Mouse (Mus musculus) hindbrain, embryonic 12.5 days (tissue): ENCODE measurements around the gene Fshr. TPM values are rescaled to one million over a fixed set of nuclear protein-coding genes. Genes with fewer than 3 reads are reported as not detected.

Source experiments
- ATAC-seq: fragments of 200-750 bp; cut with Nextera tagmentation; 2 replicates; pipeline ENCODE4 v1.8.0; 2017; ENCODE audit warnings: moderate TSS enrichment; ENCODE audit not compliant: low FRiP score
- H3K27ac ChIP-seq: fragments of 300-500 bp; sonication (generic); 2 replicates; pipeline ENCODE4 v1.5.1; 2016; ENCODE audit warnings: mild to moderate bottlenecking
- H3K27me3 ChIP-seq: fragments of 300-500 bp; sonication (generic); 2 replicates; pipeline ENCODE4 v1.6.1; 2016; ENCODE audit warnings: mild to moderate bottlenecking
- H3K36me3 ChIP-seq: fragments of 300-500 bp; sonication (generic); 2 replicates; pipeline ENCODE4 v1.6.1; 2016; ENCODE audit warnings: mild to moderate bottlenecking
- H3K4me1 ChIP-seq: fragments of 300-500 bp; sonication (generic); 2 replicates; pipeline ENCODE4 v1.6.1; 2016
- H3K4me2 ChIP-seq: fragments of 300-500 bp; sonication (generic); replicated peaks from 2 replicates; pipeline ENCODE4 v1.6.1; 2016; ENCODE audit warnings: mild to moderate bottlenecking
- H3K4me3 ChIP-seq: fragments of 300-500 bp; sonication (generic); 2 replicates; pipeline ENCODE4 v1.5.1; 2016; ENCODE audit warnings: mild to moderate bottlenecking
- H3K9ac ChIP-seq: fragments of 300-500 bp; sonication (generic); 2 replicates; pipeline ENCODE4 v1.6.1; 2016; ENCODE audit warnings: mild to moderate bottlenecking, moderate library complexity
- H3K9me3 ChIP-seq: fragments of 300-500 bp; sonication (generic); replicated peaks from 2 replicates; pipeline ENCODE4 v1.6.1; 2016; ENCODE audit warnings: mild to moderate bottlenecking
- whole genome bisulfite sequencing: fragments of 180-500 bp; shearing (Covaris S2); methylation state at CpG from one replicate; pipeline ENCODE4 v1.1.7; 2016; 5-methylcytosine and 5-hydroxymethylcytosine counted together
- polyA plus RNA-seq: library from polyadenylated mRNA; unstranded; fragments of >200 nt; fragmentation: Nextera tagmentation; extraction: Ambion mirVana; gene quantifications from 2 replicates; pipeline ENCODE4 v1.2.1, GENCODE M21; 2016

Fshr gene
- polyA plus RNA-seq, 1 experiment from 2014 or later, result not detected

DNA sequence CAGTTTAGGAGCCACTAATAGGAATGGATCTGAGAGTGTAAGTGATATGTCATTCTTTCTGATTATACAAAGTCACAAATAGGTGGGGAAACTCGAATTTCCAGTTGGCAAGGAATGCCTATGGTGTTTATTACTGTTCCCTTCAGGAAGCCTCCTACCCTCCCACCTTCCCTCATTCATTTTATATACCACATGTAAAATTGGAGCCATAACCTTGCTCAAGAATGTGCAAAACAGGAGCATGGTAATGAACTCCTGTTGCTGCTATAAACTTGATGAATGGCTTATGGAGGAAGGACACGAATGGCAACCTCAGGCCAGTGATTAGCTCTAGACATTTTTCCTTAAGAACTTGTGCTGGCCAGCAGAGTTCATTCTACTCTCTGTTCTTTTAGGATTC lies 117.6 kb downstream of the Fshr start:
- H3K9me3 ChIP-seq, result no peaks in the 10 kb centered on the region
- H3K27me3 ChIP-seq, result no peaks in the 10 kb centered on the region
- H3K27ac ChIP-seq, result no peak overlapping the region
- no peak for ATAC-seq
- no peak overlapping the region for H3K4me3 ChIP-seq
- H3K4me2 ChIP-seq, result no peak overlapping the region
- H3K36me3 ChIP-seq, result no peaks in the 10 kb centered on the region
- WGBS, result 54% methylated on average over 2 of the region's 2 CpGs
- no peak overlapping the region for H3K9ac ChIP-seq
- no peaks in the 10 kb centered on the region for H3K4me1 ChIP-seq

DNA sequence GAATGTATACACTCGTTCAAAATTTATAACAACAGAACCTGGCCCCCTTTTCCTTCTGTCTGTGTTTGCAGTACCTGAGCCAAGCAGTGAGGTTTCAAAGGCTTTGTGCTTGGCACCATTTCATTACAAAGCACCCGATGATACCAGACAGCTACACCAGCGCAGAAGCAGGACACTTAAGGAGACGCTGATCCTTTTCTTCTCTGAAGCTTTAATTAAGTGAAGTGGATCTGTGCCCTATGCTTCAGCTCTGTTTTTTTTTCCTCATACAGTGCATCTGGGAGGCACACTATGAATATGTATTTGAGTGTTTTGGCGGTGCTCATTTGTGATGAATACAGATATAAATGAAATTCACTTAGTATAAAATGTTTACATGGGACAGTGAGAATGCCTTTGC lies 120.8 kb downstream of the Fshr start:
- ATAC-seq, result no peak
- no peak overlapping the region for H3K4me2 ChIP-seq
- H3K36me3 ChIP-seq, result no peaks in the 10 kb centered on the region
- H3K27me3 ChIP-seq, result no peaks in the 10 kb centered on the region
- 84% methylated on average over 5 of the region's 5 CpGs for WGBS
- no peaks in the 10 kb centered on the region for H3K4me1 ChIP-seq
- no peak overlapping the region for H3K9ac ChIP-seq
- H3K27ac ChIP-seq, result no peak overlapping the region
- no peak overlapping the region for H3K4me3 ChIP-seq
- no peaks in the 10 kb centered on the region for H3K9me3 ChIP-seq

DNA sequence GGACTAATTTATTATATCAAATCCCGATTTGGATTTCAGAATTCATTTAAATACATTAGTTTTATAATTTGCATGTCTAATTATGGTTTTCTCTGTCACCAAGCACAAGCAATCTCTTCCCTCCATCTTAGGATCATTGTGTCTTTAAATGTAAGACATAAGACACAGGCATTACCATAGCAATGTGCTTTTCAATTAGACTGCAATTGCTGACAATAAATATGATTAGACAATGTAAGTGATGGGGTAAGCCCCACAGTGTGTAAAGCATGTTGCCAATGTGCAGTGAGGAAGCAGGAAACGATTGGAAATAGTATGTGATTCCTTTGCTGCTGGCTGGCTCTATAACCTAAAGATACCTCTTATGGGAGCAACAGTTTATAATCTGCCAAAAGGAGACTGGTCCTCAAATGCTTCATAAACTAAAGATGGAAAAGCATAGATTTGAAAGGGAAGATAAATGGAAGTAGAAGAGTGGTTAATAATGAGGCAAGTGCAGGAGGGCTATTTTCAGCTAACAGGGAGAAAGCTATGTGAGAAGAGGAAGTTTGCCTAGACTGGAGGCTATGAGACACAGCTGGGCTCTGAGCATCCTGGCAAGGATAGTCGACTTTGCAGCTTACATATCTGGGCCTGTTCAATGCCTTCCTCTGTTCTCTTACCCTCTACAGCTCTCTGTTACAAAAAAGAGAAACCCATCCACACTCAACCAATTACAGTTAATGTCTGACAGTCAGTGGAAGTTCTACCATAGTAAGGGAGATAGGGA lies 136.0 kb downstream of the Fshr start:
- Histone ChIP-seq H3K27ac (no peak overlapping the region), H3K36me3 (no peaks in the 10 kb centered on the region), H3K9ac (no peak overlapping the region), H3K4me1 (no peaks in the 10 kb centered on the region; the same call in 1 of the 2 replicates), H3K4me3 (no peak overlapping the region), H3K9me3 (no peaks in the 10 kb centered on the region), H3K27me3 (no peaks in the 10 kb centered on the region), H3K4me2 (no peak overlapping the region)
- ATAC-seq, result no peak
- 76% methylated on average over 3 of the region's 3 CpGs for WGBS

DNA sequence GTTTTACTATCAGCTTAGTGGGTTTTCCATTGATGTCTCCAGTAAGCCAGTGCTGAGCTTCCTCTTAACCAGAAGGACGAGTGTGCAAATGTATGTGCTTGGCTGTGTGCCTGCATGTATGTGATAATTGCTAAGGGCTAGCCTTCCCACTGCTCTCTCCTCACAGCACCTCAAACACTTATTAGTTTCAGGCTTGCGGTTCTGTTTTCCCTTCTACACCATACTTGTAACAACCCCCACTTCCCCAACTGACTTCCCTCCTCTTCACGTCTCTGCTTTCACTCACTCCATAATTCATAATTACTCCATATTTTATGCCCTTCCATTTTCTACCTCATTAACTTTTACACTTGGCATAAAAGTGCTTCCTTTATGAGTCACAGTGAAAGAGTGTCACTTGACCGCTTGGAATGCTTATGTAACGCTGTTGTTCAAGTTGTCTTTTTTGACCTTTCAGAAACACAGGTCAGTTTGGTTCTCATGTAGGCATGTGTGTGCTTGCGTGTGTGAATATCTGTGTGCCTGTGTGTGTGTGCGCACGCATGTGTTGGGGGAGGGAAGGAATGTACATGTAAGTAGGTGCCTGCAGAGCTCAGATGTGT lies 138.0 kb downstream of the Fshr start:
- Histone ChIP-seq H3K9me3 (no peaks in the 10 kb centered on the region), H3K36me3 (no peaks in the 10 kb centered on the region), H3K4me2 (no peak overlapping the region), H3K27me3 (no peaks in the 10 kb centered on the region), H3K27ac (no peak overlapping the region), H3K4me1 (no peaks in the 10 kb centered on the region; the same call in 1 of the 2 replicates), H3K4me3 (no peak overlapping the region), H3K9ac (no peak overlapping the region)
- 86% methylated on average over 8 of the region's 8 CpGs for WGBS
- no peak for ATAC-seq

DNA sequence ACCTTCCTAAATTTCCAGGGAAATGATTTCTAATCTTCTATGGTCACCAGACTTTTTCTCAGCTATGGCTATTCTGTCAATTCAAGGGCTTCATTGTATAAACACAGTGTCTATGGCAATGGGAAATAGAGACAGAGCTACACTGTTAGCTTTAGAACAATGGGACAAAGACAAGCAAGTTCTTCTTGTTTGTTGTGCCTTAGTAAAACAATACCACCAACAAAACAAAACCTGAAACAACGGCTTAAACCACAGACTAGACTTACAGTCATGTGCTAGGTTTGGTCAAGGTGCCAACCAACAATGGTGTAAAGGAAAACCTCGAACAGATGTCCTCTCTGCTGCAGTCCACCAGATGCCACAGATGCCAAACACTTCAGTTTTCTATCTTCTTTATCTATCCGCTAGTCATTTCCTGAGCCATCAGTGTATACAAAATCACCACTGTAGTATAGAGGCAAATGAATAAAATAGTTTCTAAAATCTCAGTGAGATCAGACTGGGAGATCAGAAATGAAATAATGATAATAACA lies 149.4 kb downstream of the Fshr start:
- no peak for ATAC-seq
- WGBS, result 80% methylated on average over 3 of the region's 3 CpGs
- H3K27ac ChIP-seq, result no peak overlapping the region
- H3K9ac ChIP-seq, result no peak overlapping the region
- H3K4me3 ChIP-seq, result no peak overlapping the region
- no peaks in the 10 kb centered on the region for H3K9me3 ChIP-seq
- no peaks in the 10 kb centered on the region for H3K36me3 ChIP-seq
- no peaks in the 10 kb centered on the region for H3K27me3 ChIP-seq
- H3K4me2 ChIP-seq, result no peak overlapping the region
- H3K4me1 ChIP-seq, result no peaks in the 10 kb centered on the region

DNA sequence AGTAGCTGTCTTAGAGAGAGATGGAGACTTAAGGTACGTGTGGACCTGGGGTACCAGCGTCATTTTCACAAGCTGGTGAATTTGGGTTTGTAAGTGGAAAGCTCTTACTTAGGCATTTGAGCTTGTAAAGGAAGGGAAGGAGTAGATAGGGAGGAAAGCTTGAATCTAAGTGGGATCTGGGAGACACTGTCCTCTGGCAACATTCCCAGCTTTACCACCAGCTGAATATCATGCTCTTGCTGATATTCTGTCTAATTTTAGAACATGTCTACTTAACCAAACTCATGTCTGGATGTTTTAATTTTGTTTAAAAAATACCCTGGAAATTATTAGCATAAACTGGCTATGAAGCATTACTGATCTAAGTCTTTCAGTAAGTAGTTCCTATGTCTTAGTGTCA lies 151.4 kb downstream of the Fshr start:
- ATAC-seq, result no peak
- WGBS, result 88% methylated on average over 2 of the region's 2 CpGs
- no peaks in the 10 kb centered on the region for H3K4me1 ChIP-seq
- no peak overlapping the region for H3K27ac ChIP-seq
- H3K4me3 ChIP-seq, result no peak overlapping the region
- no peak overlapping the region for H3K9ac ChIP-seq
- no peaks in the 10 kb centered on the region for H3K9me3 ChIP-seq
- H3K4me2 ChIP-seq, result no peak overlapping the region
- H3K27me3 ChIP-seq, result no peaks in the 10 kb centered on the region
- H3K36me3 ChIP-seq, result no peaks in the 10 kb centered on the region

DNA sequence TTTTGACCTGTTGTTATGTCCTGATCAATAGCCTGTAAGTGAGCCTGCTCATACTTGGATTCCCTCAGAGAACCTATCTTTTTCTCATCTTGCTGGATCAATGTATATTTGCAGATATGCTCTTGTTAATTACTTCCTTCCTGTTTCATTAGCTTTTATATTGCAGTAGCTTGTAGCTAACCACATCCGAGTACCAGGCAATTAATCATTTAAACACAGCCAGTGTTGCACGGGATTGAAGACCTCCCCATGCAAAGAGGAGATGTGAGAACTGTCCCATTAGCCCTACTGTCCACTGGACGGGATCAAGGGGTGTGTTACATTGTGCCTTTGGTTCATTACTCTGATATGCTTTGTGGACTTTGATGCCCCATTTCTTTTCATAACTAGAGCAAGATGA lies 154.5 kb downstream of the Fshr start:
- H3K9me3 ChIP-seq, result no peaks in the 10 kb centered on the region
- no peak overlapping the region for H3K27ac ChIP-seq
- no peak overlapping the region for H3K4me3 ChIP-seq
- no peak for ATAC-seq
- H3K36me3 ChIP-seq, result no peaks in the 10 kb centered on the region
- H3K27me3 ChIP-seq, result no peaks in the 10 kb centered on the region
- no peak overlapping the region for H3K4me2 ChIP-seq
- 68% methylated on average over 3 of the region's 3 CpGs for WGBS
- no peaks in the 10 kb centered on the region for H3K4me1 ChIP-seq
- no peak overlapping the region for H3K9ac ChIP-seq

DNA sequence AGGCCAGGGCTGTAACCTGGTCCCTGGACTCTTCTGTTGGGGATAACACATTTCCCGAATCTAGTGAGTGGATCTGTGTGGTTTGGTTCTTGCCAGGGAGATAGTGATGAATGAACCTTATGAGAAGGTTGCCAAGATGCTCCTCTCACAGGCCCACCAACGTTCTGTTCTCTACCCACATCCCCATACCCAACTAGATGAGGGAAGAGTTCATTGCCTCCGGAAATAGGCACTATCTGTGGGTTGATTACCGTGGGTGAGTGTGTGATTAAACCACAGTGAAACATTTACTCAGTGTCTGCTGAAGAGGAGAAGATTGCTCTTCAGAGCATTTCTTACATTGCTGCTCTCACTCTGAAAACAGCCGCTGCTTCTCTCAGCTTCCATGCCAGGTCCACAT lies 163.8 kb downstream of the Fshr start:
- Histone ChIP-seq H3K36me3 (no peaks in the 10 kb centered on the region), H3K4me3 (no peak overlapping the region), H3K9me3 (no peaks in the 10 kb centered on the region), H3K9ac (no peak overlapping the region), H3K4me1 (no peaks in the 10 kb centered on the region), H3K4me2 (no peak overlapping the region), H3K27me3 (no peaks in the 10 kb centered on the region), H3K27ac (no peak overlapping the region)
- 87% methylated on average over 5 of the region's 5 CpGs for WGBS
- ATAC-seq, result no peak

DNA sequence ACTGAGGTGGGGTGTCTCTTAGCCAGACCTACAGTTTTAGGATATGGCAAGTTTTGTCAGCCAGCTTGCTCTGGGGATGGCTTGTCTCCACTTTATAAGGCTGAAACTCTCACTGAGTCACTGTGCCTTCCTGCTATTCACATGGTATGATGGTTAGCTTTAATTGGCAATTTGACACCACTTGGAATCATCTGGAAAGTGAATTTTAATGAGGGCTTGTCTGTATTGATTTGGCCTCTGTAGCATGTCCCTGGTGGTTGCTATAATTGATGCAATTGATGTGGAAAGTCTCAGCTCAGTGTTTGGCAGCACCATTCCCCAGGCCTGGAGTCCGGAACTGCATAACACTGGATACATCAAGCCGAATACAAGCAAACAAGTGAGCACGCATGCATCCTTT lies 164.4 kb downstream of the Fshr start:
- Histone ChIP-seq H3K36me3 (no peaks in the 10 kb centered on the region), H3K9ac (no peak overlapping the region), H3K4me2 (no peak overlapping the region), H3K4me3 (no peak overlapping the region), H3K4me1 (no peaks in the 10 kb centered on the region), H3K9me3 (no peaks in the 10 kb centered on the region), H3K27ac (no peak overlapping the region), H3K27me3 (no peaks in the 10 kb centered on the region)
- ATAC-seq, result no peak
- WGBS, result 88% methylated on average over 3 of the region's 3 CpGs

DNA sequence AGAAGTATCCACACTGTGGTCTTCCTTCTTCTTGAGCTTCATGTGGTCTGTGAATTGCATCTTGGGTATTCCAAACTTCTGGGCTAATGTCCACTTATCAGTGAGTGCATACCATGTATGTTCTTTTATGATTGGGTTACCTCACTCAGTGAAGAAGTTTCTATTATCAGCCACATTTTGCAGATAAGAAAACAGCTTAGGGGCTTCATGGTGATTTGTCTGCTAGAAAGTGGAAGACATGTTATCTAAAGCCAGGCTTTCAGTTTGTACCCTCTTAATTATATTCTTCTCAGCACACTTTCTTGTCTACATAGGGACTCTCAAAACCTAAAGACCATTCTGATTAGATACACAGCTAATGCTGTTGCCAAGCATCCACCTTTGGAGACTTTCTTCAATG lies 165.8 kb downstream of the Fshr start:
- Histone ChIP-seq H3K27ac (no peak overlapping the region), H3K36me3 (no peaks in the 10 kb centered on the region), H3K27me3 (no peaks in the 10 kb centered on the region), H3K4me2 (no peak overlapping the region), H3K9me3 (no peaks in the 10 kb centered on the region), H3K4me3 (no peak overlapping the region), H3K9ac (no peak overlapping the region), H3K4me1 (no peaks in the 10 kb centered on the region)
- no peak for ATAC-seq

DNA sequence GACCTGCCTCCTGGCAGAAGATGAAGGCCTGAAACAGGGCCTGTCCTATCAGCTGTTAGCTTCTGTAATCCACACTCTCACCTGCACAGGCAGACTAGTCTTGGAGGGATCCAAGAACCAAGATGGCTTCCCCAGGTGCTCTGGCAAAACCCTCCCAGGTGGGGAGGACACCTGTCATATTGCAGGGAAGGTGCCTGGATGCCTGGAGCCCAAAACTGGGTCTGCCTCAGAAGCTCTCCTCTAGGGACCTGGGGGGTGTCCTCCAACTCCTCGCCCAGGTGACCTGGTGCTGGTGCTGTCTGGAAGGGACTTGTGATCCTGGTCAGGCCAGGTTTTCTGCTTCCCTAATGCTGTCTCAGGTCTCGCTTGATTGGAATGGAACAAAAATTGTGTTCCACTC lies 167.5 kb downstream of the Fshr start:
- no peaks in the 10 kb centered on the region for H3K9me3 ChIP-seq
- WGBS, result 91% methylated on average over 2 of the region's 2 CpGs
- no peaks in the 10 kb centered on the region for H3K27me3 ChIP-seq
- no peaks in the 10 kb centered on the region for H3K4me1 ChIP-seq
- H3K9ac ChIP-seq, result no peak overlapping the region
- H3K27ac ChIP-seq, result no peak overlapping the region
- H3K4me2 ChIP-seq, result no peak overlapping the region
- no peak for ATAC-seq
- H3K36me3 ChIP-seq, result no peaks in the 10 kb centered on the region
- no peak overlapping the region for H3K4me3 ChIP-seq

DNA sequence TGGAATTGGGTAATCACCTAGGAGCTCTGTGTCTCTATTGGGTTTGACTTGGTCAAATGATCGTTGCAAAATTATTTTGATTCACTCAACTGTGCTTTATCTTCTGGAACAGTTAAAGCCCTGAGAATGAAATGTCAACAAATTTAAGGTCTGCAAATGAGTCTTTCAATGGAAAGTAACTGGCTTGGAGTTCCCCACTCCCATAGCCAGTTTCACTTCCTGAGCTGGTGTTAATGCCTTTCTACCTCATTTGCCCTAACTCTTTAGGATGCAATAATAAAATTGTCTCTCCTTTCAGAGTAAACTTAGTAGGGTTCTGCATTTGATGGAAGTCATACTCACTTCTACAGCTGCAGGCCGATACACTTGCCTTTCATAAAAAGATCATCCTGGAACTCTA lies 181.0 kb downstream of the Fshr start:
- Histone ChIP-seq H3K9ac (no peak overlapping the region), H3K4me3 (no peak overlapping the region), H3K27ac (no peak overlapping the region), H3K9me3 (no peaks in the 10 kb centered on the region), H3K27me3 (no peaks in the 10 kb centered on the region), H3K4me2 (no peak overlapping the region), H3K4me1 (no peaks in the 10 kb centered on the region), H3K36me3 (no peaks in the 10 kb centered on the region)
- no peak for ATAC-seq
- 80% methylated on average over 2 of the region's 2 CpGs for WGBS

DNA sequence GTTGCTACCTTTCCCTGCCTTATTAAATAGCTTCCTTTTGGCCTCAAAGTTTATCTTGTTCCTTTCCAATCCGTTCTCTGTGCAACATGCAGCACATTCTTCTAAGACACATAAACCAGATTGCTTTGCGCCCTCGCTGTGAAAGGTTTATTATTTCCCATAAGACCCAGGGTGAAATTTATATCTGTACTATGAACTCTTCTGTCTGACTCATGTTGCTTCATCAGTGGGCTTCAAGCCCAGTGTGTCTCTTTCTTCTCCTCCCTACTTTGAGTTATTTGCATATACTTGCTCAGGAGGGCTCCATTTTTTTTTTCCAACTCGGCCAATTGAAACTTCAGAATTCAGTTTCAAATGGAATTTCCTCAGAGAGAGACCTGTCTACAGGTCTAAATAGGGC lies 183.5 kb downstream of the Fshr start:
- no peak overlapping the region for H3K27ac ChIP-seq
- no peaks in the 10 kb centered on the region for H3K27me3 ChIP-seq
- no peaks in the 10 kb centered on the region for H3K36me3 ChIP-seq
- H3K9ac ChIP-seq, result no peak overlapping the region
- H3K9me3 ChIP-seq, result no peaks in the 10 kb centered on the region
- H3K4me3 ChIP-seq, result no peak overlapping the region
- WGBS, result 89% methylated on average over 4 of the region's 4 CpGs
- no peak overlapping the region for H3K4me2 ChIP-seq
- no peaks in the 10 kb centered on the region for H3K4me1 ChIP-seq
- ATAC-seq, result no peak
